Mouse (Mus musculus) ES-E14 (cell line): ENCODE measurements around the gene Cdk7. TPM values are rescaled to one million over a fixed set of nuclear protein-coding genes. Genes with fewer than 3 reads are reported as not detected.
A peak's percentile ranks its signal among the peaks of the same experiment; 100 is the strongest.

Experiments used
- DNase-seq: peaks from one replicate; pipeline ENCODE4 v3.0.0-alpha.2; 2013; ENCODE audit warnings: low read depth, low spot score
- H3K27ac ChIP-seq: 2 replicates; pipeline ENCODE4 v1.5.1; 2012; ENCODE audit warnings: low read depth, mild to moderate bottlenecking, low read length, moderate library complexity, mixed read lengths; ENCODE audit not compliant: poor library complexity, insufficient read depth, severe bottlenecking
- H3K36me3 ChIP-seq: 2 replicates; pipeline ENCODE4 v1.6.1; 2012; ENCODE audit warnings: mild to moderate bottlenecking, low read length, moderate library complexity, mixed read lengths; ENCODE audit not compliant: control insufficient read depth, poor library complexity, insufficient read depth, severe bottlenecking
- H3K4me1 ChIP-seq, 2 experiments: fragments of 150-350 bp in 1 of 2; sonication (generic) in 1 of 2; 2 replicates each; pipeline ENCODE4 v1.6.1; 2012; ENCODE audit warnings: low read length in 2 of 2, mild to moderate bottlenecking in 1 of 2, mixed read lengths in 1 of 2; ENCODE audit not compliant: control insufficient read depth in 2 of 2, insufficient read depth in 2 of 2, poor library complexity in 1 of 2
- H3K4me3 ChIP-seq, 2 experiments: fragments of 150-350 bp in 1 of 2; sonication (generic) in 1 of 2; 2 replicates each; pipeline ENCODE4 v1.5.1; 2012; ENCODE audit warnings: low read length in 2 of 2, low read depth in 1 of 2, mild to moderate bottlenecking in 1 of 2, mixed read lengths in 1 of 2; ENCODE audit not compliant: insufficient read depth in 1 of 2, poor library complexity in 1 of 2, severe bottlenecking in 1 of 2
- H3K9ac ChIP-seq: 2 replicates; pipeline ENCODE4 v1.6.1; 2012; ENCODE audit warnings: low read depth, mild to moderate bottlenecking, low read length, mixed read lengths; ENCODE audit not compliant: poor library complexity, insufficient read depth, severe bottlenecking
- H3K9me3 ChIP-seq: fragments of 150-350 bp; sonication (generic); 2 replicates; pipeline ENCODE4 v1.6.1; 2012; ENCODE audit warnings: low read depth, mild to moderate bottlenecking, low read length; ENCODE audit not compliant: control insufficient read depth, insufficient read depth
- CHD2 ChIP-seq: IDR thresholded peaks from 2 replicates; pipeline ENCODE4 v1.6.1; 2014; ENCODE audit warnings: mild to moderate bottlenecking, low read depth, low read length, inconsistent platforms
- HCFC1 ChIP-seq: IDR thresholded peaks from 2 replicates; pipeline ENCODE4 v1.6.1; 2012; ENCODE audit warnings: low read length, inconsistent platforms, borderline replicate concordance; ENCODE audit not compliant: insufficient read depth
- MAFK ChIP-seq: IDR thresholded peaks from 2 replicates; pipeline ENCODE4 v1.6.1; 2014; ENCODE audit warnings: mild to moderate bottlenecking, low read depth, low read length, inconsistent platforms; ENCODE audit not compliant: insufficient read depth
- ZC3H11A ChIP-seq: IDR thresholded peaks from 2 replicates; pipeline ENCODE4 v1.6.1; 2012; ENCODE audit warnings: low read depth, mild to moderate bottlenecking, inconsistent platforms, low read length, borderline replicate concordance
- ZNF384 ChIP-seq: IDR thresholded peaks from 2 replicates; pipeline ENCODE4 v1.6.1; 2012; ENCODE audit warnings: low read depth, low read length, inconsistent platforms
- in situ Hi-C, 2 experiments: fragments of 600-800 bp; cut with MboI; formaldehyde crosslinking; loops; one replicate each; pipeline ENCODE4 v1.15.1; 2025; ENCODE audit warnings: low sequenced_read_pairs in 2 of 2, inconsistent platforms in 1 of 2; ENCODE audit not compliant: unreplicated experiment in 2 of 2
- total RNA-seq: library from RNA; depleted of rRNA; stranded (reverse); fragments of 300-350 nt; gene quantifications from 2 replicates; pipeline ENCODE4 v1.2.3, GENCODE M21; 2012

Cdk7 gene
- total RNA-seq, 1 experiment, result 83.6 TPM

GRCm38 (mm10) chr13:100775252-100776055 is 44.7 kb upstream of the Cdk7 start, which contains the start of gene Cenph:
TSS of gene Cenph (minus strand) at chr13:100775899.
- Histone ChIP-seq H3K4me1 (no peaks in the 10 kb centered on the region), H3K27ac (peak within 1 kb of the TSS; percentile 69; the same call in 1 of the 2 replicates), H3K9me3 (no peaks in the 10 kb centered on the region), H3K9ac (peak within 1 kb of the TSS; percentile 93), H3K4me3 (peak within 1 kb of the TSS; percentile 91 to 92), H3K36me3 (peaks cover 24% of the 10 kb centered on the region)
- in situ Hi-C loops, result no loop called here
- peak; percentile 87 for DNase-seq
- TF ChIP-seq CHD2, result no peak
- 0 out of 2 replicates have a peak, but pooled peaks have one; percentile 36 for TF ChIP-seq HCFC1
- 0 out of 2 replicates have a peak, but pooled peaks have one; percentile 7 for TF ChIP-seq MAFK

DNA sequence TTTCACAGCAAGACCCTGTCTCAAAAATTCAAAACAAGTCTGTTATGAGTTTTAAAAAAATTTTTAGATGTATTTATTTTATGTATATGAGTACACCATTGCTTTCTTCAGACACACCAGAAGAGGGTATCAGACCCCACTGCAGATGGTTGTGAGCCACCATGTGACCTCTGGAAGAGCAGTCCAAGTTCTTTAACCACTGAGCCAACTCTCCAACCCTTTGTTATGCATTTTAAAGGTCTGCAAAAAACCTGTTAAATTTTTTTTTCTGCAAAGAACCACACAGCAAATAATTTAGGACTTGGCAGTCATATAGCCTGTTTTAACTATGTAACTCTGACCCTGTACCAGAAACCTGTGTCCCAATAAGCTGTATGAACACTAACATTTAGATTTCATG is 44.0 kb upstream of the Cdk7 start:
- TF ChIP-seq HCFC1, result no peak
- no peak for TF ChIP-seq CHD2
- no peak for TF ChIP-seq MAFK
- peak overlapping the region; percentile 91 to 92 for H3K4me3 ChIP-seq
- H3K4me1 ChIP-seq, result no peaks in the 10 kb centered on the region
- in situ Hi-C loops, result no loop called here
- no peak overlapping the region for H3K27ac ChIP-seq
- H3K36me3 ChIP-seq, result peaks cover 18% of the 10 kb centered on the region
- no peak for DNase-seq
- peak overlapping the region; percentile 93; the same call in 1 of the 2 replicates for H3K9ac ChIP-seq
- H3K9me3 ChIP-seq, result no peaks in the 10 kb centered on the region

- no peak for DNase-seq
- H3K9ac ChIP-seq, result no peak overlapping the region
- peaks cover 5% of the 10 kb centered on the region; the same call in 1 of the 2 replicates for H3K36me3 ChIP-seq
- no peak overlapping the region for H3K4me3 ChIP-seq
- no peaks in the 10 kb centered on the region for H3K4me1 ChIP-seq
- TF ChIP-seq ZC3H11A (no peak), CHD2 (no peak), ZNF384 (no peak), HCFC1 (no peak), MAFK (no peak)
- H3K27ac ChIP-seq, result no peak overlapping the region
- no peaks in the 10 kb centered on the region for H3K9me3 ChIP-seq
- in situ Hi-C loops, result no loop called here
Observed at GRCm38 (mm10) chr13:100755329-100755728, 24.6 kb upstream of the Cdk7 start.

GRCm38 (mm10) chr13:100754186-100754585 is 23.4 kb upstream of the Cdk7 start:
- no peak for DNase-seq
- no peak overlapping the region for H3K4me3 ChIP-seq
- H3K9ac ChIP-seq, result no peak overlapping the region
- TF ChIP-seq ZC3H11A, result no peak
- H3K4me1 ChIP-seq, result no peaks in the 10 kb centered on the region
- in situ Hi-C loops, result no loop called here
- no peaks in the 10 kb centered on the region for H3K36me3 ChIP-seq
- no peak overlapping the region for H3K27ac ChIP-seq
- H3K9me3 ChIP-seq, result no peaks in the 10 kb centered on the region

DNA sequence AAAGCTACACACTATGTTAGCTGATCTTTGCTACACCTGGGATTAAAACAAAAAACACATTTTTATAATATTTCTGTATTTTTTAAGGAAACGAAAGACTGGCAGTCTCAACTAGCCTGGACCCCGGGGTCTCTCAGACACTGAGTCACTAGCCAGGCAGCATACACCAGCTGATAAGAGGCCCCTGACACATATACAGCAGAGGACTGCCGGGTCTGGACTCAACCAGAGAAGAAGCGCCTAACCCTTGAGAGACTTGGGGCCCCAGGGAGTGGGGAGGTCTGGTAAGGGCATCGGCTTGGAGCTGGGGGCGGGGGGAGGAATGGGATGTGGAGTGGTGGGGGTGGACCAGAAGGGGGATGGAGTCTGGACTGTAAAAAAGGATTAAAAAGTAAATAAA is 22.3 kb upstream of the Cdk7 start:
- no peaks in the 10 kb centered on the region for H3K36me3 ChIP-seq
- H3K4me1 ChIP-seq, result no peaks in the 10 kb centered on the region
- H3K9ac ChIP-seq, result no peak overlapping the region
- no peaks in the 10 kb centered on the region for H3K9me3 ChIP-seq
- in situ Hi-C loops, result no loop called here
- no peak overlapping the region for H3K4me3 ChIP-seq
- no peak overlapping the region for H3K27ac ChIP-seq
- TF ChIP-seq ZC3H11A, result no peak
- no peak for TF ChIP-seq HCFC1
- no peak for TF ChIP-seq MAFK
- TF ChIP-seq ZNF384, result no peak
- TF ChIP-seq CHD2, result no peak
- DNase-seq, result no peak
